Mouse (Mus musculus) limb, embryonic 15.5 days (tissue): ENCODE results near the gene Igsf9. TPM values are rescaled to one million over a fixed set of nuclear protein-coding genes. Genes with fewer than 3 reads are reported as not detected.

Experiments used
- ATAC-seq: fragments of 200-750 bp; cut with Nextera tagmentation; 2 replicates; pipeline ENCODE4 v1.8.0; 2017; ENCODE audit warnings: low read depth, moderate TSS enrichment; ENCODE audit not compliant: insufficient number of reproducible peaks, low FRiP score, low TSS enrichment
- H3K27ac ChIP-seq: fragments of 300-500 bp; sonication (generic); 2 replicates; pipeline ENCODE4 v1.5.1; 2015; ENCODE audit warnings: moderate library complexity, mild to moderate bottlenecking, inconsistent platforms
- H3K27me3 ChIP-seq: fragments of 300-500 bp; sonication (generic); 2 replicates; pipeline ENCODE4 v1.6.1; 2015; ENCODE audit warnings: inconsistent platforms
- H3K36me3 ChIP-seq: fragments of 300-500 bp; sonication (generic); 2 replicates; pipeline ENCODE4 v1.6.1; 2015; ENCODE audit warnings: inconsistent platforms
- H3K4me1 ChIP-seq: fragments of 300-500 bp; sonication (generic); 2 replicates; pipeline ENCODE4 v1.6.1; 2015; ENCODE audit warnings: inconsistent platforms
- H3K4me2 ChIP-seq: fragments of 300-500 bp; sonication (generic); 2 replicates; pipeline ENCODE4 v1.6.1; 2015; ENCODE audit warnings: mild to moderate bottlenecking, inconsistent platforms
- H3K4me3 ChIP-seq: fragments of 300-500 bp; sonication (generic); 2 replicates; pipeline ENCODE4 v1.5.1; 2015; ENCODE audit warnings: mild to moderate bottlenecking, inconsistent platforms
- H3K9ac ChIP-seq: fragments of 300-500 bp; sonication (generic); 2 replicates; pipeline ENCODE4 v1.6.1; 2015; ENCODE audit warnings: inconsistent platforms
- H3K9me3 ChIP-seq: fragments of 300-500 bp; sonication (generic); 2 replicates; pipeline ENCODE4 v1.6.1; 2016; ENCODE audit warnings: inconsistent platforms
- WGBS: fragments of 180-500 bp; shearing (Covaris S2); methylation state at CpG from one replicate; pipeline ENCODE4 v1.1.7; 2015; 5-methylcytosine and 5-hydroxymethylcytosine counted together
- polyA plus RNA-seq: library from polyadenylated mRNA; unstranded; fragments of >200 nt; fragmentation: Nextera tagmentation; extraction: Ambion mirVana; gene quantifications from 2 replicates; pipeline ENCODE4 v1.2.1, GENCODE M21; 2015

The Igsf9 gene
- polyA plus RNA-seq, 1 experiment from 2014 or later: 41.0 TPM

- H3K27ac ChIP-seq: no peak overlapping the region
- H3K9ac ChIP-seq: no peak overlapping the region
- H3K27me3 ChIP-seq: no peaks in the 10 kb centered on the region
- ATAC-seq: no peak
- 31% methylated on average over 13 of the region's 13 CpGs for WGBS
- H3K36me3 ChIP-seq: peaks cover 10% of the 10 kb centered on the region
- no peak overlapping the region for H3K4me3 ChIP-seq
- H3K4me2 ChIP-seq: no peak overlapping the region
- no peaks in the 10 kb centered on the region for H3K9me3 ChIP-seq
- peaks cover 29% of the 10 kb centered on the region for H3K4me1 ChIP-seq
Measured at GRCm38 (mm10) chr1:172510421-172510972, 28.9 kb downstream of the Igsf9 start.

- WGBS: 28% methylated on average over 13 of the region's 13 CpGs
- Histone ChIP-seq H3K9ac (no peak overlapping the region), H3K9me3 (no peaks in the 10 kb centered on the region), H3K4me1 (peaks cover 14% of the 10 kb centered on the region; the same call in 1 of the 2 replicates), H3K27me3 (no peaks in the 10 kb centered on the region), H3K4me2 (no peak overlapping the region), H3K27ac (peak overlapping the region; percentile 57), H3K36me3 (no peaks in the 10 kb centered on the region; the same call in 1 of the 2 replicates), H3K4me3 (no peak overlapping the region)
- ATAC-seq: no peak
Measured at GRCm38 (mm10) chr1:172512962-172513361, 31.4 kb downstream of the Igsf9 start.

DNA sequence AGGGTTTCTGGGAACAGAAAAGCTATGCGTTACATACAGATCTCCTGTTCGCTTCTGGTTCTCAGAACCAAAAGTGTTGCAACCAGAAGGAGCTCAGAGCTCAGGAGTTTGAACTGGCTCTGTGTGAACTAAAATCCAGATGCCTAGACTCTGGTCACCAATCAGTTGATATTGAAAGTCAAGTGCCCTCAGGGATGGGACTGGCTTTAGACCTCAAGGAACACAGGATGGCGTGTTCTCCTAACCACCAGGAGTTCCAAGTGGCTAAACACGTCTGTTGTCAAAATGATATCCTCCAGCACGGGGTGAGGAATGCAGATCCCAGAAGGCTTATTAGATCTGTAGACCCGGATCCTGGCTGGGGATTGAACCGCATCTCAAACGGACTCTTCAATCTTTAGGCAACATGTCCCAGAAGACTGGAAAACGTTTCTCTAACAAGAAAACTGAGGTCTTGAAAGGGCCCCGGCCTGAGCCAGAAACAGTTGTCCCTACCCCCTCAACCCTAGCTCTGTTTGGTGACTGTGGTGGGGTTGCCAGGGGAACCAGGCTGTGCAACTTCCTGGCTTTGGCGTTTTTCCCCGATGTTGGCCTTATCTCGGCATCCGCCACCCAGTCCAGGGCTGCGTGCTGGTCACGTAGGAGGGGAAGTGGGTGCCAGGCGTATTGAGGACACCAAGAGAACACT lies 32.1 kb downstream of the Igsf9 start:
- no peak overlapping the region for H3K9ac ChIP-seq

DNA sequence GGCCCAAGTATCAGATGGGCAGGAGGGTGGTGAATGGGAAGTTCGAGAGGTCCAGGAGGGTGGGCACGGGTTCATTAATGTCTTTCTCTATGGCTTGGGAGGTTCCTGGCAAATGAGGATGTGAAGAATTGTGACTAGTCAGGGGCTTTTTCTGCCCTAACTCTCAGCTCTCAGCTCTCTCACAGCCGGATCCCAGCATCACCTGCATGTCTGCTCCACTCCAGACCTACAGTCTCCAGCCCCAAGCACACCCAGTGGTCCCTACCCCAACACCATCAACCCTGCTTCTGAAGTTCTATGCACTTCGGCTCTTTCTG lies 32.6 kb downstream of the Igsf9 start:
- H3K9ac ChIP-seq: no peak overlapping the region
- no peaks in the 10 kb centered on the region for H3K36me3 ChIP-seq
- no peak overlapping the region; the same call in 1 of the 2 replicates for H3K27ac ChIP-seq
- no peak for ATAC-seq
- no peak overlapping the region for H3K4me2 ChIP-seq
- 70% methylated on average over 4 of the region's 4 CpGs for WGBS
- H3K27me3 ChIP-seq: no peaks in the 10 kb centered on the region
- H3K9me3 ChIP-seq: no peaks in the 10 kb centered on the region
- peaks cover 12% of the 10 kb centered on the region; the same call in 1 of the 2 replicates for H3K4me1 ChIP-seq
- H3K4me3 ChIP-seq: no peak overlapping the region

More for the DNA sequence above, 32.1 kb downstream of the Igsf9 start:
- H3K36me3 ChIP-seq: no peaks in the 10 kb centered on the region; the same call in 1 of the 2 replicates
- no peaks in the 10 kb centered on the region for H3K27me3 ChIP-seq
- WGBS: 65% methylated on average over 17 of the region's 17 CpGs
- no peak for ATAC-seq
- H3K4me1 ChIP-seq: peaks cover 12% of the 10 kb centered on the region; the same call in 1 of the 2 replicates
- H3K9me3 ChIP-seq: no peaks in the 10 kb centered on the region
- H3K4me2 ChIP-seq: no peak overlapping the region
- H3K27ac ChIP-seq: peak overlapping the region; percentile 57
- no peak overlapping the region for H3K4me3 ChIP-seq

DNA sequence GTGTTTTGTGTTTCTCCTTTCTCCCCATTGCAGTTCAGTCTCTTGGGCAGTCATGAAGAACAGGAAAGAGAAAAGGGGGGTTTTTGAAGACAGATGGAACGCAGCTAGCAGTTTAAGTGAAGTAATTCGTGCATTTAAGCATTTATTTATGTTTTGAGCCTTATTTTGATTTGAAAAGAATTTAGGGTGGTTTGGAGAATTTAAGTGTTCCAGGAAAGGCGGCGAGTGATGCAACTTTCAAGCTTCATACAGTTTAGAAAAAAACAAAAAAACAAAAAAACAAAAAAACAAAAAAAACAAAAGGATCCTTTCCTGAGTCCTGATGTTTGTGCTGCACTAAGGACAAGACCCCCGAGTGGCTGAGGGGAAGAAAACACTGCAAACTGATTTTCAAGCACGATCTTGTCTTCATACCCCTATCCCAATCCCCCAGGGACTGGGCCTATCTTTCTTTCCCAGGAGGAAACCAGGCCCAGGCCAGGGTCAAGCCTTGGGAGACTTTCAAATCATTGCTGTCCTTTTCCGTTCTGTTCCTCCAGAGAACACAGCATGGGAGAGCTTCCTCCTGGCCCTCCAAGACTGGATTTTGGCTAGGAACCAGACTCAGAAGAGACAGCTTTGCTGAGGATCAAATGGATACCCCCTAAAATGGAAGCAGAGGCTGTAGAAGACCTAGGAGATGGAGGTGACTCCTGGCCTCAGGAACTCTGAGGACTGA lies 33.1 kb downstream of the Igsf9 start:
- Histone ChIP-seq H3K27me3 (no peaks in the 10 kb centered on the region), H3K9ac (no peak overlapping the region), H3K4me2 (no peak overlapping the region), H3K4me3 (no peak overlapping the region), H3K36me3 (no peaks in the 10 kb centered on the region), H3K27ac (no peak overlapping the region), H3K4me1 (peaks cover 14% of the 10 kb centered on the region; the same call in 1 of the 2 replicates), H3K9me3 (no peaks in the 10 kb centered on the region)
- ATAC-seq: no peak
- WGBS: 76% methylated on average over 7 of the region's 7 CpGs

- no peak overlapping the region for H3K4me2 ChIP-seq
Measured at GRCm38 (mm10) chr1:172515396-172515795, 33.8 kb downstream of the Igsf9 start.

GRCm38 (mm10) chr1:172518013-172518412 lies 36.4 kb downstream of the Igsf9 start:
- H3K4me2 ChIP-seq: no peak overlapping the region
- H3K36me3 ChIP-seq: no peaks in the 10 kb centered on the region
- H3K4me3 ChIP-seq: no peak overlapping the region
- no peak for ATAC-seq
- no peaks in the 10 kb centered on the region for H3K27me3 ChIP-seq
- H3K9ac ChIP-seq: no peak overlapping the region
- no peaks in the 10 kb centered on the region for H3K9me3 ChIP-seq
- H3K27ac ChIP-seq: no peak overlapping the region
- H3K4me1 ChIP-seq: peaks cover 24% of the 10 kb centered on the region
- WGBS: 75% methylated on average over 4 of the region's 4 CpGs

More at GRCm38 (mm10) chr1:172515396-172515795, 33.8 kb downstream of the Igsf9 start:
- Histone ChIP-seq H3K36me3 (no peaks in the 10 kb centered on the region), H3K4me3 (no peak overlapping the region), H3K27ac (no peak overlapping the region), H3K9me3 (no peaks in the 10 kb centered on the region), H3K27me3 (no peaks in the 10 kb centered on the region), H3K9ac (no peak overlapping the region), H3K4me1 (peaks cover 15% of the 10 kb centered on the region; the same call in 1 of the 2 replicates)
- WGBS: 58% methylated on average over 1 of the region's 1 CpGs
- no peak; the same call in 1 of the 2 replicates for ATAC-seq

DNA sequence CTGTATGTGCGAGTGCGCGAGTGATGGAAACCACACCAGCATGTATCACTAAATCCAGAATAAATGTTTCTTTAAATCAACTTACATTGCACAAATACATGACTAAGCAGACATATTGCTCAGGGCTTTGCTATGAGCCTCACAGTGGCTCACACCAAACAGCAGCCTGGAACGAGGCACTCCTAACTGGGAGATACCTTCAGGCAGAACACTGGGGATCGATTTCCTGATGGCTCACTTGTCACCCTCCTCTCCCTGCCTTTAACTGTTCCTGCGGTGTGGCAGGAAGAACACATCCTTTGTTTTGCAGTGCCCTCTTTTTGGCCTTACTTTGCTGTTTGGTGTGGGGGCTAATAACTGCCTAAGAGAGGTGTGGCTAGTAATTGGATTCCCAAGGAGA lies 38.1 kb downstream of the Igsf9 start:
- no peak for ATAC-seq
- 64% methylated on average over 6 of the region's 6 CpGs for WGBS
- Histone ChIP-seq H3K27me3 (no peaks in the 10 kb centered on the region), H3K9ac (no peak overlapping the region), H3K4me1 (peaks cover 15% of the 10 kb centered on the region), H3K27ac (no peak overlapping the region), H3K9me3 (no peaks in the 10 kb centered on the region), H3K4me2 (no peak overlapping the region), H3K4me3 (no peak overlapping the region), H3K36me3 (no peaks in the 10 kb centered on the region)

DNA sequence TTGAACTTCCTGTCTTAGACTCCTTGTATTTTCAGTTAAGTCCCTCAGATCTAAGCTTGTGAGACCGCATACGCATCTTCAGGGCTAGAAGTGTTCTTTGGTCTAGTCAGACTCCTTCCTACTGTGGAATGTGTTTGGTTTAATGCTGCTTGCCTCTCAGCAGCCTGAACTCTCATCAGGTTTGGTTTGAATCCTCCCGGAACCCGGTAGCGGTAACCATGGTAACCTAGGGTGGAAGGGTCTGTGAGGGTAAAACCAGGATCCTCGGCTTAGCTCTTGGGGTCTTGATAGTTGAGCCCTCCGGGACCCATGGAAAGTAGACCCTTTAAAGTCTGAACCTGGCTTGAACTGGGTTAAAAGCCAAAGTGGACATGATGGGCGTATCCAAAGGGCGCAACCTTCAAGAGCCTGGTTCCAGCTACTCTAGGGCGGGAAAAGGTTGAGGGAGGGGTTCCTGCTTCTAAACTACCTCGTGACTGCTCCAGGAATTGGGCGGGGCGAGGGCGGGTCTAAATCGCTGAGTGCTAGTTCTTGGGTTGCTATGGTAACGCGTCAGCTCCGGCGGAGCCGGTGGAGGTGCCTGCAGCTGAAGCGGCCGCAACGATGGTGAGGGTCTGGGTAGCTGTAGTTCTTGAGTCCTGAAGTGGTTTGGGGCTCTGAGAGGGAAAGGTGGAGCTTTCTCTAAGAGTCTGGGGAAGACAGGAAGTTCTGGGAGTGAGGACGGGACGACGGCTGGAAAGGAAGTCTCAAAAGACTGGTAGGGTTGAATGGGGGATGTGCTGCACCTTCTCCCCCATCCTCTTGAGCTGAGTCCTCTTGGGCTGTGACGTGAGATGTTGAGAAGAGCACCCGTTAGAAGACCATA lies 39.2 kb downstream of the Igsf9 start, which contains the start of gene Cfap45:
Gene Cfap45 (plus strand): TSS at position 226 of the 865 bp plus-strand sequence.
- no peak within 1 kb of the TSS for H3K27ac ChIP-seq
- no peaks in the 10 kb centered on the region for H3K27me3 ChIP-seq
- H3K9me3 ChIP-seq: no peaks in the 10 kb centered on the region
- peaks cover 25% of the 10 kb centered on the region for H3K4me1 ChIP-seq
- peak; percentile 74 for ATAC-seq
- 3% methylated on average over 28 of the region's 28 CpGs for WGBS
- H3K9ac ChIP-seq: no peak within 1 kb of the TSS
- peak within 1 kb of the TSS; percentile 53 for H3K4me2 ChIP-seq
- H3K36me3 ChIP-seq: no peaks in the 10 kb centered on the region
- H3K4me3 ChIP-seq: peak within 1 kb of the TSS; percentile 36

DNA sequence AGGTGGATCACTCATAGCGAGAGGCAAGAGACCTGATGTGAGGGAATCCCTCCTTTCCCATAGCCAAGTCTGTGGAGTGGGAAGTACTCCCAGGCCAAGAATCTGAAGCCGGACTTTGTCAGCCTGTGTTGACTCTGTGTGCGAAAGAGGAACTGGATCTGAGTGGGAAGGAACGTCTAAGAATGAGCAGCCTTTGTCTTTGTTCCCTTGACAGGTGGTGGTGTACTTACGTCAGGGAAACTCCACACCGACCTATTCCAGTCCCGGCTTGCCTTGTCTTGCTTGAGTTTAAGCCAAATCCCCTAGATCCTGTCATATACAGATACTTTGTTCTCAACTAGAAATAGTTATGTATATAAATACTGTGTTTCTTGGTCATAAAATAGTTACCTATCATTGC lies 40.9 kb downstream of the Igsf9 start:
- Histone ChIP-seq H3K4me3 (no peak overlapping the region), H3K9me3 (no peaks in the 10 kb centered on the region), H3K27ac (no peak overlapping the region), H3K9ac (no peak overlapping the region), H3K36me3 (no peaks in the 10 kb centered on the region), H3K27me3 (peaks cover 7% of the 10 kb centered on the region), H3K4me2 (no peak overlapping the region), H3K4me1 (peaks cover 31% of the 10 kb centered on the region)
- ATAC-seq: no peak
- 66% methylated on average over 7 of the region's 7 CpGs for WGBS

- 46% methylated on average over 12 of the region's 12 CpGs for WGBS
- Histone ChIP-seq H3K4me3 (no peak overlapping the region), H3K27me3 (peaks cover 13% of the 10 kb centered on the region), H3K36me3 (no peaks in the 10 kb centered on the region), H3K4me1 (peaks cover 32% of the 10 kb centered on the region), H3K27ac (0 out of 2 replicates have a peak overlapping the region, but pooled peaks have one; percentile 0), H3K4me2 (no peak overlapping the region), H3K9ac (no peak overlapping the region), H3K9me3 (no peaks in the 10 kb centered on the region)
- no peak for ATAC-seq
Measured at GRCm38 (mm10) chr1:172523699-172524101, 42.1 kb downstream of the Igsf9 start.
